Mouse (Mus musculus) brown adipose tissue, adult 24 weeks (tissue): Measurements from ENCODE around the gene Msh3. TPM values are rescaled to one million over a fixed set of nuclear protein-coding genes. Genes with fewer than 3 reads are reported as not detected.

ENCODE experiments used
- H3K27ac ChIP-seq: fragments of 200-500 bp; replicated peaks from 2 replicates; pipeline ENCODE4 v1.5.1; 2012; ENCODE audit warnings: low read depth, mild to moderate bottlenecking, low read length
- H3K4me1 ChIP-seq: fragments of 200-500 bp; 2 replicates; pipeline ENCODE4 v1.6.1; 2012; ENCODE audit warnings: low read length, mixed read lengths; ENCODE audit not compliant: control insufficient read depth, insufficient read depth, insufficient read length
- H3K4me3 ChIP-seq: fragments of 200-500 bp; 2 replicates; pipeline ENCODE4 v1.5.1; 2012; ENCODE audit warnings: low read depth, mild to moderate bottlenecking, low read length, moderate library complexity; ENCODE audit not compliant: insufficient read depth
- polyA plus RNA-seq: library from polyadenylated mRNA; stranded (reverse); fragments of >200 nt; gene quantifications from 2 replicates; pipeline ENCODE4 v1.2.4, GENCODE M21; 2012; ENCODE audit not compliant: missing spikeins, insufficient read depth, insufficient read length

Msh3 gene
- polyA plus RNA-seq, 1 experiment, result 8.5 TPM

- no peak overlapping the region for H3K27ac ChIP-seq
- no peaks in the 10 kb centered on the region for H3K4me1 ChIP-seq
- H3K4me3 ChIP-seq, result no peak overlapping the region
These were observed 8.5 kb downstream of the Msh3 start for GRCm38 (mm10) chr13:92346338-92346737.

- Histone ChIP-seq H3K4me3 (no peak overlapping the region), H3K27ac (no peak overlapping the region), H3K4me1 (no peaks in the 10 kb centered on the region)
These were observed 10.8 kb downstream of the Msh3 start for GRCm38 (mm10) chr13:92344033-92344432.

GRCm38 (mm10) chr13:92339787-92340186, 15.0 kb downstream of the Msh3 start:
- no peaks in the 10 kb centered on the region for H3K4me1 ChIP-seq
- H3K27ac ChIP-seq, result no peak overlapping the region
- no peak overlapping the region for H3K4me3 ChIP-seq

GRCm38 (mm10) chr13:92337773-92338462, 16.9 kb downstream of the Msh3 start:
- Histone ChIP-seq H3K27ac (no peak overlapping the region), H3K4me1 (no peaks in the 10 kb centered on the region), H3K4me3 (no peak overlapping the region)

GRCm38 (mm10) chr13:92336857-92337256, 17.9 kb downstream of the Msh3 start:
- Histone ChIP-seq H3K4me1 (no peaks in the 10 kb centered on the region), H3K4me3 (no peak overlapping the region), H3K27ac (no peak overlapping the region)

- Histone ChIP-seq H3K4me3 (no peak overlapping the region), H3K27ac (no peak overlapping the region), H3K4me1 (no peaks in the 10 kb centered on the region)
These were observed 22.5 kb downstream of the Msh3 start for GRCm38 (mm10) chr13:92332103-92332879.

GRCm38 (mm10) chr13:92330621-92331020, 24.2 kb downstream of the Msh3 start:
- Histone ChIP-seq H3K27ac (no peak overlapping the region), H3K4me1 (no peaks in the 10 kb centered on the region), H3K4me3 (no peak overlapping the region)

GRCm38 (mm10) chr13:92328000-92328399, 26.8 kb downstream of the Msh3 start:
- no peaks in the 10 kb centered on the region for H3K4me1 ChIP-seq
- H3K4me3 ChIP-seq, result no peak overlapping the region
- no peak overlapping the region for H3K27ac ChIP-seq

- no peak overlapping the region for H3K4me3 ChIP-seq
These were observed 28.8 kb downstream of the Msh3 start for GRCm38 (mm10) chr13:92326030-92326429.

GRCm38 (mm10) chr13:92320770-92321169, 34.0 kb downstream of the Msh3 start:
- no peak overlapping the region for H3K27ac ChIP-seq

More at GRCm38 (mm10) chr13:92326030-92326429, 28.8 kb downstream of the Msh3 start:
- H3K4me1 ChIP-seq, result no peaks in the 10 kb centered on the region
- no peak overlapping the region for H3K27ac ChIP-seq

GRCm38 (mm10) chr13:92314613-92315012, 40.2 kb downstream of the Msh3 start:
- no peaks in the 10 kb centered on the region for H3K4me1 ChIP-seq
- no peak overlapping the region for H3K27ac ChIP-seq
- no peak overlapping the region for H3K4me3 ChIP-seq

More at GRCm38 (mm10) chr13:92320770-92321169, 34.0 kb downstream of the Msh3 start:
- Histone ChIP-seq H3K4me1 (no peaks in the 10 kb centered on the region), H3K4me3 (no peak overlapping the region)

GRCm38 (mm10) chr13:92305680-92306079, 49.1 kb downstream of the Msh3 start, which contains the start of gene Gm20379:
Gene Gm20379, plus strand, starts transcription at chr13:92305980.
- Histone ChIP-seq H3K4me3 (no peak within 1 kb of the TSS), H3K4me1 (no peaks in the 10 kb centered on the region), H3K27ac (no peak within 1 kb of the TSS)

GRCm38 (mm10) chr13:92304291-92304690, 50.5 kb downstream of the Msh3 start:
- Histone ChIP-seq H3K4me3 (no peak overlapping the region), H3K27ac (no peak overlapping the region), H3K4me1 (no peaks in the 10 kb centered on the region)

GRCm38 (mm10) chr13:92303062-92303948, 51.5 kb downstream of the Msh3 start:
- H3K4me3 ChIP-seq, result no peak overlapping the region
- no peaks in the 10 kb centered on the region for H3K4me1 ChIP-seq
- no peak overlapping the region for H3K27ac ChIP-seq

GRCm38 (mm10) chr13:92302466-92302865, 52.3 kb downstream of the Msh3 start:
- H3K4me1 ChIP-seq, result no peaks in the 10 kb centered on the region
- H3K4me3 ChIP-seq, result no peak overlapping the region
- H3K27ac ChIP-seq, result no peak overlapping the region
